Mouse (Mus musculus) forebrain, embryonic 10.5 days (tissue): ENCODE results near the gene Exoc6b. TPM values are rescaled to one million over a fixed set of nuclear protein-coding genes. Genes with fewer than 3 reads are reported as not detected.
A peak's percentile ranks its signal among the peaks of the same experiment; 100 is the strongest.

Source experiments
- DNase-seq: peaks from one replicate; pipeline ENCODE4 v3.0.0-alpha.2; 2017; ENCODE audit warnings: low spot score; ENCODE audit errors: extremely low spot score
- H3K27ac ChIP-seq: fragments of 300-500 bp; sonication (generic); 2 replicates; pipeline ENCODE4 v1.5.1; 2016; ENCODE audit warnings: mild to moderate bottlenecking
- H3K27me3 ChIP-seq: fragments of 300-500 bp; sonication (generic); 2 replicates; pipeline ENCODE4 v1.6.1; 2016; ENCODE audit warnings: mild to moderate bottlenecking; ENCODE audit not compliant: poor library complexity, severe bottlenecking
- H3K36me3 ChIP-seq: fragments of 300-500 bp; sonication (generic); replicated peaks from 2 replicates; pipeline ENCODE4 v1.6.1; 2016; ENCODE audit warnings: mild to moderate bottlenecking, moderate library complexity
- H3K4me1 ChIP-seq: fragments of 300-500 bp; sonication (generic); 2 replicates; pipeline ENCODE4 v1.6.1; 2016
- H3K4me3 ChIP-seq: fragments of 300-500 bp; sonication (generic); 2 replicates; pipeline ENCODE4 v1.5.1; 2016; ENCODE audit warnings: mild to moderate bottlenecking, moderate library complexity
- H3K9me3 ChIP-seq: fragments of 300-500 bp; sonication (generic); 2 replicates; pipeline ENCODE4 v1.6.1; 2016; ENCODE audit warnings: mild to moderate bottlenecking, moderate library complexity
- WGBS: fragments of 180-500 bp; shearing (Covaris S2); methylation state at CpG from one replicate; pipeline ENCODE4 v1.1.7; 2016; 5-methylcytosine and 5-hydroxymethylcytosine counted together
- polyA plus RNA-seq: library from polyadenylated mRNA; unstranded; fragments of >200 nt; fragmentation: Nextera tagmentation; extraction: Ambion mirVana; gene quantifications from 2 replicates; pipeline ENCODE4 v1.2.1, GENCODE M21; 2016

Gene Exoc6b
- polyA plus RNA-seq, 1 experiment from 2014 or later, result 21.7 TPM

DNA sequence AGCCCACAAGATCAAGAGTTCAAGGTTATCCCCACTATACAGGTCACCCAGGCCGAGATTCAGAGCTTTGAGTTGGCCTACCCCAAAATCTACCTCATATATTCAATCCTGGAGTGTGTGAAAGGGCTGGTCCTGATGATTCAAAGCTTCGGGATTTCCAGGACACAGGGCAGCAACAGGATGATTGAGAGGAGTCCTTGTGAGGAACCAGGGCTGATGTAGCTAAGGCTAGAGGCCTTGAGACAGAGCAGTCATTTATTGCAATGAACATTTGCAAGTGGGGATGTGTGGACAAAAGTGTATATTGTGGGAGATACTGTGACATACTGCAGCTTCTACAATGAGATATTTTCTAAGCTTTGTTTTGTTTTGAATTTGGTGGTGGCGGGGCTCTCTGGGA lies 22.8 kb downstream of the Exoc6b start:
- no peak overlapping the region for H3K4me3 ChIP-seq
- no peak for DNase-seq
- H3K27me3 ChIP-seq, result no peaks in the 10 kb centered on the region
- no peaks in the 10 kb centered on the region for H3K9me3 ChIP-seq
- H3K36me3 ChIP-seq, result no peaks in the 10 kb centered on the region
- H3K27ac ChIP-seq, result no peak overlapping the region
- no peaks in the 10 kb centered on the region for H3K4me1 ChIP-seq
- WGBS, result 88% methylated on average over 3 of the region's 3 CpGs

DNA sequence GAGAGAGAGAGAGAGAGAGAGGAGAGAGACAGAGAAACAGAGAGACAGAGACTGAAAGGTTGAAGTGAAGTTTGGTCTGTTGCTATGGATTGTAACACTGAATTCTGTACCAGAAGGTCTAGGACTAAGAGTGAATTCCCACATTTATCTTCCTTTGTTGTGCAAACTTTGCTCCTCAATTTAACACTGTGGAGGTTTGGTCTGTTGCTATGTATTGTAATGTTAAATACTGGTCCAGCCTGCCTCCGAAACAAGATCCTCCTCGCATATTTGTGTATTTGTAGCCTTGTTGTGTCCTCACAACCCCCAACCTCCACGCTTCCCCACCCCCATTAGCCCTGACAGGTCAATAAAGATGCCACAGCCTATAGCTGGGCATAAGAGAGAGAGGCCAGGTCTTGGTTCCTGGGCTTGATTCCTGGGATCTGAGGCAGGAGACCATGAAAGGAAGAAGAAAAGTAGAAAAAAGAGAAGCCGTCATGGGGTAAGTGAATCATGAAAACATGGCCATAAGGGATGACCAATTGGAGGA lies 24.6 kb downstream of the Exoc6b start:
- Histone ChIP-seq H3K27me3 (no peaks in the 10 kb centered on the region), H3K4me3 (no peak overlapping the region), H3K36me3 (no peaks in the 10 kb centered on the region), H3K4me1 (no peaks in the 10 kb centered on the region), H3K9me3 (no peaks in the 10 kb centered on the region), H3K27ac (no peak overlapping the region)
- 64% methylated on average over 4 of the region's 4 CpGs for WGBS
- no peak for DNase-seq

DNA sequence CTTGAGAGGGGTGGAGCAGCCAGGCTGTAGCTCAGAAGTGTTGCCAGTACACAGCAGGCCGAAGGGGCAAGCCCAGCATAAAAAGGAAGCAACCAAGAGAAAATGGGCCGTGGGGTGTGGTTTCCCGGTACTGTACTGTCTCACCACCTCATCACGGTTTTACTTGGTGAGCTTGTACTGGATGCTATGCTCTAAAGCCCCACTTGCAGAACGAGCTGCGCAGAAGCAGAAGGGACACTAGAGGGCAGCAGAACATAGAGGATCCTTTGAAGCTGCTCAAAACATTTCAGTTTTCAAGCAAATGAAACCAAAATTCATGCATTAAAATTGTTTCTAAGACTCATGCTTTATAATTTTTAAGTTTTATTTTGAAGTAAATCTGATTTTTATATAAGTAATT lies 31.6 kb downstream of the Exoc6b start:
- Histone ChIP-seq H3K4me3 (no peak overlapping the region), H3K27me3 (no peaks in the 10 kb centered on the region), H3K9me3 (no peaks in the 10 kb centered on the region), H3K4me1 (no peaks in the 10 kb centered on the region), H3K36me3 (no peaks in the 10 kb centered on the region), H3K27ac (no peak overlapping the region)
- WGBS, result 11% methylated on average over 6 of the region's 6 CpGs
- peak; percentile 41 for DNase-seq

DNA sequence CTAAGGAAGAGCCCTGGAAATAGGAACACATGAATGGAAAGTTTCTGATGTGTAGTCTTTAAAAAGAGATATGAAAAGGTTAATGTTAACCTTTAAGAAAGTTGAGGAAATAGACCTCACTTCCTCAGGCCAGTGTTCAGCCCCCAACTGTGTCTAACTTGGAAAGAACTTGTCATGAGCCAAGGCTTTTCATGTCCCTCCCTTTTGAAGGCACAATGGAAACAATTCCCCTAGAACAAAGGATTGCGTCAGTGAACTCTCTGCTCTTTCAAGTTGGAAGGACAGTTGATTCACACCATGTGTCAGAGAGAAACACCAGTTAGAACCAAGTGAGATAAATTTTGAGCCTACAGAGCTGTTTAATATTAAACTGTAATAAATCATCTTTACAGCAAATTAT lies 39.6 kb downstream of the Exoc6b start:
- H3K4me3 ChIP-seq, result no peak overlapping the region
- peaks cover 6% of the 10 kb centered on the region for H3K4me1 ChIP-seq
- no peaks in the 10 kb centered on the region for H3K36me3 ChIP-seq
- no peaks in the 10 kb centered on the region for H3K27me3 ChIP-seq
- no peak for DNase-seq
- 44% methylated on average over 1 of the region's 1 CpGs for WGBS
- H3K27ac ChIP-seq, result no peak overlapping the region
- H3K9me3 ChIP-seq, result no peaks in the 10 kb centered on the region

DNA sequence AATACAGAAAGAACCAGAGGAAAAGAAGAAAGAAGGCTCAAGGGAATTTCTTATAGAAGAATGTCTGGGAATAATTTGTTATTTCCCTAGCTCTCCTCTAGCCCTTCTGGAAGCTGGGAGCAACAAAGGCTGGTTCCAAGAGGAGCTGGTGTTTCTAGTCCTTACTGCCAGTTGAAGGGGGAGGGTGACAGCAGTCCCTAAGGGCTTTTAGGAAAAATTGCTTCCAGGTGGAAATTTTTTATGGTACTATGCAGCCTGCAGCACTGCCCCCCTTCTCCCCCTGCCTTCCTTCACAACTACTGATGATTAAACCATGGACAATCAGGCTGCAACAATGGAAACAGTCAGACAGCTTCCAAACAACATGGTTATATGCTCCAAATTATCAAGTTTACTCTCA lies 44.9 kb downstream of the Exoc6b start:
- no peak for DNase-seq
- H3K4me1 ChIP-seq, result peaks cover 5% of the 10 kb centered on the region
- H3K9me3 ChIP-seq, result no peaks in the 10 kb centered on the region
- no peaks in the 10 kb centered on the region for H3K36me3 ChIP-seq
- H3K27ac ChIP-seq, result no peak overlapping the region
- no peaks in the 10 kb centered on the region for H3K27me3 ChIP-seq
- H3K4me3 ChIP-seq, result no peak overlapping the region

DNA sequence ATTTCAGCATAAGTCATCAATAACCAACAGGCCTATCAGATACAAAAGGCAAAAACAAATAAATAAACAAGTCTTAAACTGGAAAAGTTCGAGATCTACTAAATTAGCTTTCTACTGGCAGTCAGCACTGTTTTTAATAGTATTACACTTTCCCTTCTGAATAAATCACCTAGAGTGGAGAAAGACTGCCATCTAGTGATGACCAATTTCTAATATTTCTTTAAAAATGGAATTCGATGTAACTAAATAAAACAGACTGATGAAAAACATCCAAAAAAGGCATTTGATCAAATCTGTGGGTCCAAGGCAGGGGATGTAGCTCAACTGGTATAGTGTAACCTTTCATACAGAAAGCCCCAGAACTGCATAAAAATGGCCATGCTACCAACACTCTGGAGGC lies 52.3 kb downstream of the Exoc6b start:
- Histone ChIP-seq H3K4me1 (peaks cover 20% of the 10 kb centered on the region), H3K36me3 (no peaks in the 10 kb centered on the region), H3K4me3 (no peak overlapping the region), H3K27ac (no peak overlapping the region), H3K9me3 (no peaks in the 10 kb centered on the region), H3K27me3 (peaks cover 29% of the 10 kb centered on the region)
- 56% methylated on average over 2 of the region's 2 CpGs for WGBS
- DNase-seq, result no peak

DNA sequence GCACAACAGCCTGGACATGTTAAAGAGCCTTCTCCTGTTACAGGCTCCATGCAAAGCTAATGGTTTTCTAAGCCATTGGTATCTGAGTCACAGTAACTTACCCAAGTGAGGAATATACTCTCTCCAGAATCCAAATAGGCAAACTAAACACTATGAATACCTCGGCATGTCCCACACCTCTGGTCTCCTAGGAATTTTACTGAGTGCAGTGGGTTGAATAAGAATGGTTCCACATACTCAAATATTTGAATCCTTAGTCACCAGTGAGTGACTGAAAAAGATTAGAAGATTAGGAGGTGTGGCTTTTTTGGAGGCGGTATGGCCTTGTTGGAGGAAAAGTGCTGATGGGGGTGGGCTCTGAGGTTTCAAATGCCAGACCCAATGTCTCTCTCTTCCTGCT lies 55.4 kb downstream of the Exoc6b start:
- H3K9me3 ChIP-seq, result no peaks in the 10 kb centered on the region

DNA sequence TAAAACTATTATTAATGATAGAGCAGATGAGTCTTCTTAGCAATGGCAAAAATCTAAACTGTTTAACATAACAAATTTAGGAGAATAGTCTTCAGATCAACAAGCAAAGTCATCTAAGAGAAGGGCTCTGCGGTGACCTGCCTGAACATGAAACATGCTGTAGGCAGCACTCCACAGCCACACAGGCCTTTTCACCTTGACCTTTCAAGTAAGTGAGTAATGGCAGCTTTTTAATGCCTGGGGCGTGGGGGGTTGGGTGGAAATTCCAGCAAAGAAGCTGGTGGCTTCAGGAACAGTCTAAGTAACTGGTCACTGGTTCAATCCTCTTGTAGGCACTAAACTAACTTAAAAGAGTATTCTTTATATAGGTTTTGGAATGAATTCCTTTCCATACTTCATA lies 58.9 kb downstream of the Exoc6b start:
- peaks cover 3% of the 10 kb centered on the region for H3K4me1 ChIP-seq
- DNase-seq, result no peak
- no peaks in the 10 kb centered on the region for H3K36me3 ChIP-seq
- H3K27ac ChIP-seq, result no peak overlapping the region
- H3K27me3 ChIP-seq, result peaks cover 17% of the 10 kb centered on the region
- H3K4me3 ChIP-seq, result no peak overlapping the region
- WGBS, result 87% methylated on average over 2 of the region's 2 CpGs
- no peaks in the 10 kb centered on the region for H3K9me3 ChIP-seq

More for the DNA sequence above, 55.4 kb downstream of the Exoc6b start:
- WGBS, result 94% methylated on average over 2 of the region's 2 CpGs
- Histone ChIP-seq H3K27ac (no peak overlapping the region), H3K36me3 (no peaks in the 10 kb centered on the region), H3K27me3 (peaks cover 29% of the 10 kb centered on the region), H3K4me1 (peaks cover 20% of the 10 kb centered on the region), H3K4me3 (no peak overlapping the region)
- no peak for DNase-seq

DNA sequence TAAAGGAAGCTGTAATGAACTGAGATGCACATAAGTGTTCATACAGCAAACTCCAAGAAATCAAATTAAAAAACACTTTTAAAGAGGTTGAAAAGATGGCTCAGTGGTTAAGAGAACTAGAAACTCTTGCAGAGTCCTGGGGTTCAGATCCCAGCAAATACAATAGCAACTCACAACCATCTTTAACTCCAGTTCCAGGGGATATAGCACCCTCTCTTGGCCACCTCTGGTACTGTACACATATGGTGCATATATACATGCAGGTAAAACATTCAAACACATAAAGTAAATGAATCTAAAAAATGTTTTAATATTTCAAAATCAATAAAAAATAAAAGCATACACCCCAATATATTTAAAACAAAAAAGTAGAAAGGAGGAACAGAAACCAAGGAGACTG lies 73.9 kb downstream of the Exoc6b start:
- Histone ChIP-seq H3K4me1 (no peaks in the 10 kb centered on the region), H3K9me3 (no peaks in the 10 kb centered on the region), H3K4me3 (no peak overlapping the region), H3K27me3 (no peaks in the 10 kb centered on the region), H3K36me3 (no peaks in the 10 kb centered on the region; the same call in 1 of the 2 replicates), H3K27ac (no peak overlapping the region)
- DNase-seq, result no peak

DNA sequence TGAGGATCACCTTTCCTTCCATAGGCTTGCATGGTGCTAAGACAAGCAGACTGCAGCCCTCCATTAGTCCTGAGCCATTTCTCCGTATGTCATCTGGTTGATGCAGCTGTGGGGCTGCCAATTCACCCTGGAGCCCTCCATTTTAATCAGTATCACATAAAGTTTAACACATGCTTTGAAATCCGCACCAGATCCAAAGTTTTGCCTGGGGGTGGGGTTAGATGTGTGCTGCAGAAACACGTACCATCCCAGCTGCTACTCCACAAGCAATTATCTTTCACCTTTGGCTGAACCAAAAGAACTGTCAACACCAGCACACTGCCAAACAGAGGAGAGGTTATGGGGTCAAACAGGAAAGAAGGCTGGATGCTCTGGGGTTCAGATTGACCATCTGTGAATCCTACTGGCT lies 92.7 kb downstream of the Exoc6b start:
- Histone ChIP-seq H3K36me3 (no peaks in the 10 kb centered on the region), H3K4me1 (peaks cover 7% of the 10 kb centered on the region), H3K27me3 (no peaks in the 10 kb centered on the region), H3K4me3 (no peak overlapping the region), H3K27ac (no peak overlapping the region), H3K9me3 (no peaks in the 10 kb centered on the region)
- WGBS, result 49% methylated on average over 3 of the region's 3 CpGs
- peak; percentile 25 for DNase-seq

DNA sequence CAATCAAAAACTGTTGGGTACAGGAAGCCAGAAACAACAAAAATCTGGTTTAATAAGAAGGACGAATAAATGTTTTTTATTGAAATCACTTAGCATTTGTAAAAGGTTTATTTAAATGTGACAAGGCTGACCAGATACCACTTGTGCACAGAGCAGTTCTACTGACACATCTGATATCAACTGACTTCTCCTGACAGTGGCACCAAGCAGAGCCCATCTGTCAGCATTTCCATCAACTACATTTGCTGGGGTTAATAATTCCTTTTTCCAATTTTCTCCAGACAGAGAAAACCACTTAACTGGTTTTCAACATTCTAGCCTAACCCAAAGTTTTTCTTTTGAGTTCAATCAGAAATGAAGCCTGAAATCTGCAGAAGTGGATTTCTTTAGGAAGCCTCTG lies 100.8 kb downstream of the Exoc6b start:
- no peaks in the 10 kb centered on the region for H3K27me3 ChIP-seq
- H3K9me3 ChIP-seq, result no peaks in the 10 kb centered on the region
- H3K36me3 ChIP-seq, result no peaks in the 10 kb centered on the region
- no peak overlapping the region for H3K4me3 ChIP-seq
- no peaks in the 10 kb centered on the region for H3K4me1 ChIP-seq
- 84% methylated on average over 1 of the region's 1 CpGs for WGBS
- H3K27ac ChIP-seq, result no peak overlapping the region
- no peak for DNase-seq

DNA sequence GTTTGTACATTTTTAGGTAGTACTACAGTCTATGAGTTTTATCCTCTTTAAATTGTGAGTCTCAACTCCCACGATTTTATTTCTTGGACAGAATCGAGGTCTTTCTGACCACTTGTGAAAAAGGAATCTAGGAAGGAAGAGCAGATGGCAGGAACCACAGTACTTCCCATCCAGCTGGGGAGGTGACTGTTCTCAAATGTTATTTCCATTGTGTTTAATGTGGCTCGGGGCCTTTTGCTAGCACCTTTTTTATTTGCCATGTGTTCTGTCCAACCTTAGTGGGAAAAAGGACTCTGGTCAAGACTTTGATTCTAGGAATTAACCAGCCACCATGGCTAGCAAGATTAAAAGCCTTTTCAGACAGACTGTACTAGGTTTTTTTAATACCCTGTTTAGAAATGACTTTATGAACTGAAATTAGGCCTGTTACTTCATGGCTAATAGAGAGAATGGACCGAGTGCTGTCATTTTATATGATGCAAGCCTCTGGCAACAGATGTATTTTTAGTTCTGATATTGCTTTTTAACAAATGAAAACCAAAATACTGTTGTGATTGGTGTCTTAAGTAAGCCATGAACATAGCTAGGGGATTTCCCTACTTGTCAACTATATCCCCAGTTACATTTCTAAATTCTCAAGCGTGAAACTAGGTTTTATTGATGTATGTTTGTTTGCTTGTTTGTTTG lies 104.4 kb downstream of the Exoc6b start:
- H3K4me3 ChIP-seq, result no peak overlapping the region
- H3K27me3 ChIP-seq, result no peaks in the 10 kb centered on the region
- no peak overlapping the region for H3K27ac ChIP-seq
- peaks cover 5% of the 10 kb centered on the region for H3K4me1 ChIP-seq
- 88% methylated on average over 5 of the region's 5 CpGs for WGBS
- H3K36me3 ChIP-seq, result no peaks in the 10 kb centered on the region
- H3K9me3 ChIP-seq, result no peaks in the 10 kb centered on the region
- no peak for DNase-seq

DNA sequence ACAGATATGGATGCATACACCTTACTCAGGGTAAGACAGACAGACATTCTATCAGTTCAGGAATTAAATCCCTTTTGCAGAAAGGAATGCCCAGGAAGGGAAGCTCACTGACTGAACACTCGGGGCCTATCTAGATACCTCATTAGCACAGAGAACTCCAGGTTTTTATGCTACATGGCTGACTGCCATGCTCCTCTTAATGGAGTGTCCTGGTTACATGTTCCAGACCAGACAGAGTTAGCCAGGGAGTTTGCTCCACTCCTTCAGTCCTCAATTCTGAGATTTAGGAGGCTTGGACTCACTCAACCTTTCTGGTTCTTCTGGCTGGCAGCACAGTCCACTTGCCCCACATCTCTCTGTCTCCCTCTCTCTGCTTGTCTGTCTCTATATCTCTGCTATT lies 106.3 kb downstream of the Exoc6b start:
- no peak for DNase-seq
- H3K27ac ChIP-seq, result no peak overlapping the region
- WGBS, result 88% methylated on average over 1 of the region's 1 CpGs
- H3K27me3 ChIP-seq, result no peaks in the 10 kb centered on the region
- H3K4me3 ChIP-seq, result no peak overlapping the region
- H3K9me3 ChIP-seq, result no peaks in the 10 kb centered on the region
- peaks cover 11% of the 10 kb centered on the region for H3K4me1 ChIP-seq
- H3K36me3 ChIP-seq, result no peaks in the 10 kb centered on the region

DNA sequence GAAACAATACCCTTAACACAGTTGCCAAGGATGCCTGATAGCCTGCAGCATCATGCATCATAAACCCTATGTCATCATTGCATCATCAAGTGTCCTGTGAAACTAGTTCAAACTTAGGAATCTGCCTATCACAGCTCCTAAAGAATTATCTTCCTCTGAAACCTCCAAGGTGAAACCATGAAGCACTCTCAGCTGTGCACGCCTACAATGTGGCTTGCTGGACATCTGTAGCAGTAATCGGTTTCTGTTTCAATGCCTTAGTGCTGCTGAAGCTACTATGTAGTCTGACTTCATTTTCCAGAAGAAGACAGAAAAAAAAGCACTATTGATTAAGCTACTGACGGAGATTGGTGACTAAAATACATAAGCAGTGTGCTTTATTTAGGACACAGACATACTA lies 107.5 kb downstream of the Exoc6b start:
- 92% methylated on average over 3 of the region's 3 CpGs for WGBS
- H3K27ac ChIP-seq, result no peak overlapping the region
- no peaks in the 10 kb centered on the region for H3K9me3 ChIP-seq
- H3K4me3 ChIP-seq, result no peak overlapping the region
- no peak for DNase-seq
- no peaks in the 10 kb centered on the region for H3K27me3 ChIP-seq
- peaks cover 11% of the 10 kb centered on the region for H3K4me1 ChIP-seq
- no peaks in the 10 kb centered on the region for H3K36me3 ChIP-seq
